Mouse (Mus musculus): ENCODE data around the gene Gm5678.

GRCm38 (mm10) chr16:93596807-93597206, 31.1 kb upstream of the Gm5678 start:
- TF ChIP-seq POLR2A (IDR thresholded peaks at IDR 0.05; ENCODE audit: extremely low read depth, insufficient read depth, low read length) (no peak), CTCF (IDR thresholded peaks at IDR 0.05; ENCODE audit: extremely low read depth, insufficient read depth, low read length) (no peak)
